Mouse (Mus musculus) E14TG2a.4 (cell line): ENCODE measurements around the gene Ufd1.
A peak's percentile ranks its signal among the peaks of the same experiment; 100 is the strongest.
"Not testable (repeated sequence)": the region's sequence is repeated elsewhere in the genome, so short reads cannot be mapped to it uniquely, and the experiment has no call there.

Experiments used
- H3K27me3 ChIP-seq: 2 replicates; pipeline ENCODE4 v1.6.1; 2014; ENCODE audit warnings: low read length, control low read depth; ENCODE audit not compliant: insufficient read depth
- H3K36me3 ChIP-seq: 2 replicates; pipeline ENCODE4 v1.6.1; 2014; ENCODE audit warnings: low read length, control low read depth; ENCODE audit not compliant: insufficient read depth
- H3K4me1 ChIP-seq: replicated peaks from 2 replicates; pipeline ENCODE4 v1.6.1; 2014; ENCODE audit warnings: low read depth, low read length, control low read depth
- H3K4me3 ChIP-seq: replicated peaks from 2 replicates; pipeline ENCODE4 v1.5.1; 2014; ENCODE audit warnings: mild to moderate bottlenecking, low read length
- H3K9me3 ChIP-seq: 2 replicates; pipeline ENCODE4 v1.6.1; 2014; ENCODE audit warnings: low read length, control low read depth
- CTCF ChIP-seq: conservative IDR thresholded peaks from 2 replicates; pipeline ENCODE4 v1.5.1; 2014; ENCODE audit warnings: low read length
- NANOG ChIP-seq: IDR thresholded peaks from 2 replicates; pipeline ENCODE4 v1.6.1; 2014; ENCODE audit warnings: borderline replicate concordance, low read length, mixed read lengths
- POU5F1 ChIP-seq: IDR thresholded peaks from 2 replicates; pipeline ENCODE4 v1.6.1; 2014; ENCODE audit warnings: low read length, borderline replicate concordance

Ufd1 gene

GRCm38 (mm10) chr16:18828630-18829029 lies 17.1 kb downstream of the Ufd1 start:
- Histone ChIP-seq H3K27me3 (no peaks in the 10 kb centered on the region), H3K4me1 (no peaks in the 10 kb centered on the region)
- TF ChIP-seq NANOG: no peak
- TF ChIP-seq CTCF: no peak
- TF ChIP-seq POU5F1: no peak

GRCm38 (mm10) chr16:18829102-18829501 lies 17.5 kb downstream of the Ufd1 start:
- H3K27me3 ChIP-seq: no peaks in the 10 kb centered on the region
- TF ChIP-seq CTCF (no peak), NANOG (no peak)

More at GRCm38 (mm10) chr16:18828630-18829029, 17.1 kb downstream of the Ufd1 start:
- no peaks in the 10 kb centered on the region for H3K9me3 ChIP-seq
- H3K4me3 ChIP-seq: no peak overlapping the region
- H3K36me3 ChIP-seq: peaks cover 99% of the 10 kb centered on the region

GRCm38 (mm10) chr16:18833486-18833885 lies 21.9 kb downstream of the Ufd1 start:
- peaks cover 74% of the 10 kb centered on the region for H3K36me3 ChIP-seq
- TF ChIP-seq NANOG (no peak), CTCF (peak; percentile 22; the same call in 1 of the 2 replicates)
- no peak overlapping the region for H3K4me3 ChIP-seq
- H3K9me3 ChIP-seq: no peaks in the 10 kb centered on the region
- peaks cover 20% of the 10 kb centered on the region for H3K4me1 ChIP-seq
- no peaks in the 10 kb centered on the region for H3K27me3 ChIP-seq

More at GRCm38 (mm10) chr16:18829102-18829501, 17.5 kb downstream of the Ufd1 start:
- Histone ChIP-seq H3K4me3 (no peak overlapping the region), H3K4me1 (no peaks in the 10 kb centered on the region), H3K36me3 (peaks cover 99% of the 10 kb centered on the region), H3K9me3 (no peaks in the 10 kb centered on the region)

GRCm38 (mm10) chr16:18836073-18836467 lies 24.5 kb downstream of the Ufd1 start:
- no peaks in the 10 kb centered on the region for H3K9me3 ChIP-seq
- no peak for TF ChIP-seq CTCF
- no peak for TF ChIP-seq NANOG
- no peak for TF ChIP-seq POU5F1
- peaks cover 64% of the 10 kb centered on the region for H3K36me3 ChIP-seq
- H3K27me3 ChIP-seq: no peaks in the 10 kb centered on the region
- peak overlapping the region; percentile 94 for H3K4me3 ChIP-seq
- peaks cover 29% of the 10 kb centered on the region for H3K4me1 ChIP-seq

- Histone ChIP-seq H3K9me3 (no peaks in the 10 kb centered on the region), H3K4me1 (peaks cover 29% of the 10 kb centered on the region), H3K27me3 (no peaks in the 10 kb centered on the region), H3K4me3 (peak within 1 kb of the TSS; percentile 94), H3K36me3 (peaks cover 59% of the 10 kb centered on the region)
- TF ChIP-seq CTCF (no peak), POU5F1 (no peak), NANOG (no peak)
These were observed 25.1 kb downstream of the Ufd1 start, which contains the start of the genes 2510002D24Rik and Gm28539 for GRCm38 (mm10) chr16:18836468-18837208. Gene 2510002D24Rik (plus strand): TSS chr16:18836578. Gene Gm28539 (plus strand): TSS chr16:18836584.

- Histone ChIP-seq H3K9me3 (no peaks in the 10 kb centered on the region), H3K27me3 (no peaks in the 10 kb centered on the region), H3K36me3 (peaks cover 42% of the 10 kb centered on the region), H3K4me3 (no peak overlapping the region), H3K4me1 (peaks cover 29% of the 10 kb centered on the region)
- no peak for TF ChIP-seq CTCF
These were observed 26.8 kb downstream of the Ufd1 start for GRCm38 (mm10) chr16:18838346-18838745.

- Histone ChIP-seq H3K36me3 (no peaks in the 10 kb centered on the region), H3K27me3 (no peaks in the 10 kb centered on the region)
- no peak for TF ChIP-seq CTCF
- TF ChIP-seq POU5F1: no peak
- no peak for TF ChIP-seq NANOG
These were observed 34.8 kb downstream of the Ufd1 start for GRCm38 (mm10) chr16:18846301-18846820.

GRCm38 (mm10) chr16:18849521-18850190 lies 38.1 kb downstream of the Ufd1 start:
- H3K27me3 ChIP-seq, H3K9me3 ChIP-seq, H3K4me3 ChIP-seq, H3K4me1 ChIP-seq, H3K36me3 ChIP-seq: not testable (repeated sequence)

More at GRCm38 (mm10) chr16:18846301-18846820, 34.8 kb downstream of the Ufd1 start:
- 0 out of 2 replicates have a peak overlapping the region, but pooled peaks have one; percentile 7 for H3K4me3 ChIP-seq
- H3K9me3 ChIP-seq: peaks cover 6% of the 10 kb centered on the region
- peaks cover 5% of the 10 kb centered on the region; the same call in 1 of the 2 replicates for H3K4me1 ChIP-seq

- Histone ChIP-seq H3K9me3 (peaks cover 22% of the 10 kb centered on the region), H3K36me3 (no peaks in the 10 kb centered on the region), H3K27me3 (no peaks in the 10 kb centered on the region), H3K4me1 (no peaks in the 10 kb centered on the region), H3K4me3 (no peak overlapping the region)
- no peak for TF ChIP-seq NANOG
- TF ChIP-seq POU5F1: no peak
- TF ChIP-seq CTCF: peak; percentile 69
These were observed 47.0 kb downstream of the Ufd1 start for GRCm38 (mm10) chr16:18858551-18858950.
